Mouse (Mus musculus): ENCODE measurements around the gene Colec11.

The Colec11 gene

DNA sequence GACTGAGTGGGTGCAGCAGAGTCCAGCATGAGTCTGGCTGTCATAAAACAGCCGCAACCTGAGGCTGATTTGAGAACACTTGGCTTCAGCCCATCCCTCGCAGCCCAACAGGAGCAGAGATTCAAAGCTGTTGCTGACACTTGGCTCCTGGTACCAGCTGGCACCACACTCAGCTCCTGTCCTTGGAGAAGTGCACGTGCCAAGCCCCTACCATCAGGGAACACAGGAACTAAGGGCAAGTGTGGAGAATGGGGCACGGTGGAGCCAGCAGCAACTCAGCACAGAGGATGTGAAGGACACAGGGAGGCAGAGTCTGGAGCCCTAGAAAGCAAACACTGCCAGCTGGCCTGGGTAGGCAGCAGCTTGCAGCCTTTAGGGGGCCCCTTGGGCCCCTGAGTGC is 20.9 kb downstream of the Colec11 start:
- DNase-seq (ENCODE audit: low spot score in 2 of 2): no peak

DNA sequence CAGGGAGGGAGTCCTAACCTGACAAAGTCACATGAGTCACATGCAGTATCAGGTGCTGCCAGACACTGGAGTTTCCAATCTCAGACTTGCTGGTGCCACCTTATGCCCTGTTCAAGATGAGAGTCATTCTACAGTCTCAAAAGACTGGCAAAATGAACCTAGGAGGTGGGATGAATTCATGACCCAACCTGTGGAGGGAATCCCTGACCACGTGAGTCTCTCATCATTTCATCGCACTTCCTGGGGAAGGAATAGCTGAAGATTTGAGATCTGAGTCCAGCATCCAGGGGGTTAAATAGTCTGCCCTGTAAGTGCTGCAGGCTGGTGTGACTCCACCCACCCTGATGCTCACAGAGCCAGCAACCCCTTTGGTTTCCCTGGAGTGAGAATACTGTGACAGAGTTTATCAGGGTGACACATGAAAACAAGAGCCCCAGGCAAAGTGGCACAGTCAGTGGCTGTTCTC is 24.6 kb downstream of the Colec11 start:
- no peak for DNase-seq (ENCODE audit: low spot score in 2 of 2)

DNA sequence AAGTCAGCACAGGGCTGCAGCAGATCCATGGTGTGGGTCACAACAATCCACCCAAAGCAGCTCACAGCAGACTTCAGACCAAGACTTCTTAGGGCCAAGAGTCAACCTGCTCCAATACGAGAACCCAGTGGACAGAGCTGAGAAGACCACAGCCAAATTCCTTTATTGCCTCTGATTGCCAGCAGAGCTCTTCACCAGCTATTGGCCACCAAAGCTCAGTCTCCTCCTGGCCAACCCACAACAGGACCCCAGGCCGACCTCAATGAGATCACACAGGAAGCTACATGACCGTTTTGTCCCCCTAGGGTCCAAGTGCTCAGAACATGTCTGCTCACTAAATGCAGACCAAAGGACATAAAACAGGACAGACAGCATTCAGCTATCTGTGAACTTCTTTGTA is 25.1 kb downstream of the Colec11 start:
- no peak for DNase-seq (ENCODE audit: low spot score in 2 of 2)

DNA sequence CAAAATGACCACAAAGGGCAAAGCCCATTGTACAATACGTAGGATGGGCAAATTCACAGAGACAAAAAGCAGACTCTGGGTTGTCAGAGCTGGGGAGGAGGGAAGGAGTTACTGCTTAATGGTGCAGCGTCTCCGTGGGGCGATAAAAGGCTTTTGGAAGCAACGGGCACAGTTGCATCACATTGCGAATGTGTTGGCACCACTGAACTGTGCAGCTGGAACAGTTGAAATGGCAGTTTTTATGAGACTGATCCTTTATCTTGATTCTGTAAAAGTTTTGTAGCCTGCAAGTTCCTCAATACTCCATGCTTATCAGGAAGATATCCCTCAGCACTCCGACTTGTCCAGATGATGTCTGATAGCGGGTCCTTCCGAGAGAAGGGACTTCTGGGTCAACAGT is 25.5 kb downstream of the Colec11 start:
- DNase-seq (ENCODE audit: low spot score in 2 of 2): no peak

DNA sequence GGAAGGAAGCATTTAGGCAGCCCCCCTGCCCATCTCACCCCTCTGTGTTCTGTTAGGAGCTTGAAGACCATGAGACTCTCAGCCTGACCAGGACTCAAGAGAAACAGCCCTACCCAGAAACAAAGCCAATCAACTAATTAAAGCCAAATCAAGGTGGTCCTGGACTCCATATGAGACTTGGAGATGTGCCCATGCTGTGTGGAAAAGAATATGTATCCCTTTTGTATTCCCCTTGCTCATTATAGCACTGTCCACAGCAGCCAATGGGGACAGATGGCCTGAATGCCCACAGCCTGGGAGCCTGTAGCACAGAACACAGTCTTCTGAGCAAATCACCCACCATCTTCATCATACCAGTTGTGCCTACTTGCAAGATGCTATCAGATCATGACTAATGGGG is 26.3 kb downstream of the Colec11 start:
- no peak for DNase-seq (ENCODE audit: low spot score in 2 of 2)

DNA sequence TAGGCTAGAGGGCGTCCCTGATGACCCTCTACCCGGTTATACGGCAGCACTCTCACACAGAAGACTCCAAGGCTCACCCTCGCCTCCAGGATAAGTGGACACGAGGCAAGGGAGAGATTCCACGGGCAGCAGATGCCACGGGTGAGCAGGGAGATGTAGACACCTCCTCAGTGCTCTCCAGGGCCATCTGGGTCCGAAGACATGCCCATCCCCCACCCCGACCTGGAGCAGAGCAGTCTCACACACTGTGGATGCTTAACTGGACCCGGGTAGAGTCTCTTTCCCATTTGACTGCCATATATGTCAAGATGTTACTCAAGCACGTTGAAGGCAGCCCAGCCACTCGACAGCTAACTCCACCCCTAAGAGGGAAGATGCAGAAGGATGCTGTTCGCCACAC is 32.7 kb downstream of the Colec11 start:
- no peak for DNase-seq (ENCODE audit: low spot score in 2 of 2)

DNA sequence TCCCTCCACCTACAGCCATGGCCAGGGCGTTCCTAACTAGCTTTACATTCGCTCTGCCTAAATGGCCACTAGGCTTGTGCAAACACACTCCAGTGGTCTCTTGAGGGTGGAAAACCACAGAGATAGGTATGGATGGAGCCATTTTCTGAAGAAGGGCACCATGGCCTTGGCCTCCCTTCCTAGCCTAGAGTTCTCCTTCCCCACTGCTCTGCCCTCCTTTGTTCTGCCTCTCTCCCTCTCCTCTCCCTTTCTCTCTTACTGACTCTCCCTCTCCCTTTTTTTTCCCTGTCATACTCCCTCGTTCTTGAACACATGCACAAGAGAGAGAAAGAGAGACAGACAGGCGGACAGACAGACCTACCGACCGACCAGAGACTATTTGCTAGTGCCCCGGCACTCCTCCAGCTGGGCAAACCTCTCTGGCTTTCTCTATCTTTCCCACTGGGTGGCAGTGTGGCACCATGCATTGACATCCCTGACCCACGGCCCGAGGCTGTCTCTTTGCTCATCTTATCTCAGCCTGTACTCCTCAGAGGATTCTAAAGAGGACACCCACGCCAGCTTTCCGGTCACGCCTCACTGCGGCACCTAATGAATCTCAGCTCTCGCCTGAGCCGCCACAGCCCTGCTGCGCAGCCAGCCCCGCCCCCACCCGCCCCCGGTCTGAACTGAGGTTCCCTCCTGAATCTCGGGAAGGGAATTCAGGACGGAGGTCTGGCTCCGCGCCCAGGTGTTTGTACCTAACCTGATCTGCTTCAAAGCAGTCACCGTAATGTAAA is 33.9 kb downstream of the Colec11 start:
- peak; percentile 91 to 94 for DNase-seq (ENCODE audit: low spot score in 2 of 2)

DNA sequence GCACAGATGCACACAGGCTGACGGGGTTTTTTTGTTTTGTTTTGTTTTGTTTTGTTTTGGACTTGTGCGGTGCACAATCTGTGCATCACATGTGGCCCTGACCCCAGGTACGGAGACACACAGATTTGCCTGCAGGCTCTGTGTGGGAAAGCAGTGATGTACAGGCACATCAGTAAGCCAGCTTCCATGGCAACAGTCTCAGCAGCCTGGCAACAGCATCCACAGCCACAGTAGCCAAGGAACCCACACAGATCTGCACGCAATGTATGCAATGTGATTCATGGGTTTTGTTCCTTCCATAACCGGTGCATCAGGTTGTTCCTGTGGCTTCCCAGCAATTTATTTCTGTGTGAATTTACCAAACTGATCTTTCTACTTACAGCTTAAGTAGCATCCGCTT is 35.2 kb downstream of the Colec11 start:
- DNase-seq (ENCODE audit: low spot score in 2 of 2): peak; percentile 88 to 91

DNA sequence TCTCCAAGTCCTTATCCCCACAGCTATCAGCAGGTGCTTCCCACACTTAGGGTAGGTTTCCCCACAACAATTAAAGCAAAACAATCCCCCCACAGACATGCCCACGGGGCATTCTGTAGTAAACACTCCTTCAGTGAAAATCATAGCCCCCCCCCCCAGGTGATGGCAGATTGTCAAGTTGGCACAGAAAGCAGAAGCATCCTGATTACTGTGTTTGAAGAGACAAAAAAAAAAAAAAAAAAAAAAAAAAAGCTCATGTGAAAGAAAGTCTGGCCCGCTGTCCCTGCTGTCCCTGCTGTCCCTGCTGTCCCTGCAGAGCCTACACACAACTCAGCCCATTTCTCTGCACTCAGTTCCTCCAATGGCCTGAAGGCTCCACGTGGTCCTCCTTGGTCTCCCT is 39.1 kb downstream of the Colec11 start:
- DNase-seq (ENCODE audit: low spot score in 2 of 2): no peak

DNA sequence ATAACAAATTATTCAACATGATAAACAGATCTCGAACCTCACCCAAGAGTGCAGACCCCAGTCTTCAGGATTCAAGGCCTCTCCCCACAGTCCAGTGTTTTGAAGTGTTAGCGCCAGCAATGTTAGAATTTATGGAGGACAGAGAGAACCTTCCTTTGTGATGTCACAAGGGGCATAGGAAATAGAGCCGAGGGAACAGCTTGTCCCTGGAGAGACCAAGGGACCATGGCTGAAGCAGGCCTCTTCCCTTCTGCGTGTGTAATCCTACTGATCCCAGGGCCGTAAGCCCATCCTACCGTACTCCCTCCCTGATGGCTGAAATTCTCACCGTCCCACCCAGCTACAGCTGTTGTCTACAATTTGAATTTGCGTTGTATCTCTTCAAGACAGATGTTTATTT is 40.8 kb downstream of the Colec11 start, which contains the start of gene Allc:
Gene Allc, minus strand, starts transcription at position 101 of the 400 bp plus-strand sequence.
- no peak for DNase-seq (ENCODE audit: low spot score in 2 of 2)

DNA sequence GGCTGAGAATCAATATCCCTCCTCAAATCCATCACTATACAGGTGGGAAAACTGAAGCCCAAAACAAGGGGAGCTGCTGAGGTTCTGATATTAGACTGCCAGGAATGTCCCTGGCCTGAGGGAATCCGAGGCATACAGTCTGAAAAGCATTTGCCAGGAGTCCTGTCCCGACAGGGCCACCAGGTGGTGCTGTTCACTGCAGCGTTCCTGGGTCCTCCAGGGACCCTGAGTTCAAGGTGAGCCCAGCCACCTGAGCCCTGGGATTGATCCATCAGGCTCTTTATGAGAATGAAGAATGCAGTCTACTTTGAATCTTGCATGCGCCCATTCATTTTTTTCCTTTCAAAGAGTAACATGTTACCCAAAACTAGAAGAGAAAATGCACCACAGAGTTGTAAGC is 44.0 kb downstream of the Colec11 start:
- DNase-seq (ENCODE audit: low spot score in 2 of 2): no peak

DNA sequence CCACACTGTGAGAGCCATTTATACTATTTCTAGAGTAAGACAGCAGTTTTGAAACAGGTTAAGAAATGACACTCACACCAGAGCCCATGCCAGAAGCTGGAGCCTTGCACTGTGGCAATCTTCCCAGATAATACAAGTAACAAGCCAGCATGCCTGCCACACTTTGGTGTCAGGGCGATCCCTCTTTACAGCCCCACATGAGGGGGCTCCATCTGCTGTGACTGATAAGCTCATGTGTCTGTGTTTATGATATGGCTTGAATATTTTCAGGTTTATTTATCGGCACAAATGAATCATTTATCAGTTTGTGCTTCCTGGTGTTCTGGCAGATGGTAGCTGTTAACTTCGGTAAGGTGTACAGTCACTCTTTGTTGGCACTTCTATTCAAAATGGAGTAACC is 45.0 kb downstream of the Colec11 start:
- DNase-seq (ENCODE audit: low spot score in 2 of 2): no peak

DNA sequence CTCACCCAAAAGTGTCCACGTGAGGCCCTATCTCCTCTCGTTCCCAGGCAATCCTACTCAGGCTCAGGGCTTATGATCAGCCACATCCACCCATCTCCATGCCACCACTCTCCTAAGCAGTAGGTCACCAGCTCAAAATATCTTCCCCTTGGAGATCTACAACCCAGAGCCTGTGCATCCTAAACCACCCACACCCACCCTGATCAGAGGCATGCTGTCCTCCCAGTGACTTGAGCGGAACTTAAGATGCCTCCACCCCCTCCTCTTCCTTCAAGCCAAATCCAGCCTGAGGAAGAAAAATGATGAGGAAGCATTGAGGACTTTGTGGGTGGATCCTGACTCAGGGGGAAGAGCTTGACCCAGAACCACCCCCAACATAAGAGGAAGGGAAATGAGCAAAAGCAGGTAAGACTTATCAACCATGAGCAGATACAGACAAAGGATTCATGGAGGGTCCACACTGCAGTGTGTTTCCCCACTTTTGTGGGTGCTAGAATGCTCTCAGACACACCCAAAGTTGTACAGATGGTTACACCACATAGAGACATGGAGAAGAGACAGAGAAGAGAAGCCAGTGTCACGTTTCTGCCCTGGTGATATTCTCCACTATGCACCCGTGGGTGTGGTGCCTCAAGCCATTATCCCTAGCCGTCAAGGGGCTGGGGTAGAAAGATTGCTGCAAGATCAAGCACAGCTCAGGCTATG is 47.7 kb downstream of the Colec11 start:
- DNase-seq (ENCODE audit: low spot score in 2 of 2): no peak

DNA sequence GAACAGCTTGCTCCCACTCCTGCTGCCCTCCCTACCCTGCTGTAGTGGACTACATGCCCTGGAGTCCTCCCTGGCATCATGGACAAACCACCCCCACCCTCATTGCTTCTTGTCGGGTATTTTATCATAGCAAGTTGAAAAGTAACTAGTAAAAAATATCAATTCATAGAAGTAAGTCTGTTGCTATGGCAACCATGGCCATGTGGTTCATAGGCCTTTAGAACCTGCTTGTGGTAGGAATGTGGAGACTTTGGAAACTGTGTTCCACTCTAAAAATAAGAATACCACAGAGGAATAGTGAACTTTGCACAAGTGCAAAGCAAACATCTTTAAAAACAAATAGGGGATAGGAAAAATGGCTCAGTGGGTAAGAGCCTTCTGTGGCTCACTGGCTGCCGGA is 50.9 kb downstream of the Colec11 start:
- no peak for DNase-seq (ENCODE audit: low spot score in 2 of 2)

DNA sequence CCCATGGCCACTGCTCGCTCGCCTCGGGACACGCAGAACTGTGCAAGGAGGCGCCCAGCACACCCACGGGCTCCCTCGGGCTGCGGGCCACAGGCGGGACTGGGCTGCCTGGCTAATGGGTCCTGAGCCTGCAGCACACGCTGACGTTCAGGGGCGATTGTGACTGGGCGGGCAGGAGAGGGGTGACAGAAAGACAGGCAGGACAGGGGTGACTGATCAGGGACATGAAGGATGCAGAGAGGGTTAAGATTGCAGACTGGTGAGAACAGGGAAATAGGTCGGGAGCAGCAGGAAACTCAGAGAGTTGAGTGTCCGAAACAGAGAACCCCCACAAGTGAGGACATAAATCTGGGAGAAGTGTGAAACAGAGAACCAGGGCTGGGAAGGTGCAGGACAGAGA is 70.9 kb downstream of the Colec11 start, which contains the start of gene Dcdc2c:
Gene Dcdc2c, minus strand, starts transcription at position 101 of the 400 bp plus-strand sequence.
- no peak for DNase-seq (ENCODE audit: low spot score in 2 of 2)

DNA sequence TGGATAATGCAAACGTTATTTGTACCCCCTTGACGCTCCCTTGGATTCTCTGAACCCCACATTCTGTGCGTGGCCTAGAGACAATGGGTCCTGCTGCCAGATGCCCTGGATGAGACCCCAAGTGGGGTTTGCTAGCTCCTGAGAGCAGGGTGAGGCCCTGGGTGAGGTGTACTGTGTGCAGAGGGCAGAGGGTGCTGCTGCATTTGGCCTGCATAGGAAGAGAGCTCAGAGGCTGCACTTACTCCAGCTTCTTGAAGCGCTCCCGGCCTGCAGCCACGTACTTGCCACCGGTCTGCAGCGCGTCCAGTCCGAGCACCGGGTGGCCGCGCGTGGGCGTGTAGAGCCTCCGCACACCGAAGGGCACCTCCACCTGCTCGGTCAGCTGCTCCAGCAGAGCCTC is 71.4 kb downstream of the Colec11 start:
- no peak for DNase-seq (ENCODE audit: low spot score in 2 of 2)

DNA sequence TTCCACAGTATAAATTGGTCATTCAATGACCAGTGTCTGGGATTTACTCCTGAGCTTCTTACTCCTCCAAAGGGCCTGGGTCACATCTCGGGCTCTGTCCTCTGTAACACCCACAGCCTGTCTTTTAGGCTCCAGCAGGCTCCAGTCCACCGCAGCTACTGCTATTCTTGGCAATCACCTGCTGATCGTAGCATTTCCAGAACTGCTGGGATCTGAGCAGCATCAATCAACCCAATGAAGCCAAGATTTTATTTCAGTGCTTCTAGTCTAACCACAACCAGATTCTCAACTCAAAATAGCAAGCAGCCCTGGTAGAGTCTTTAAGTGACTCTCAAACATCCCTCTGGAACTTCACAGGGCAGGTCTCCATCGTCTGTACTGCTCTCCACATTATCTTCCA is 74.3 kb downstream of the Colec11 start:
- no peak for DNase-seq (ENCODE audit: low spot score in 2 of 2)

All from right cerebral cortex, postnatal 36 days (tissue).